Mouse (Mus musculus): Measurements from ENCODE around the gene Retnlb. TPM values are rescaled to one million over a fixed set of nuclear protein-coding genes. Genes with fewer than 3 reads are reported as not detected.

The Retnlb gene
- total RNA-seq (2022), result not detected

- DNase-seq (ENCODE audit: low spot score), result no peak
These were observed at the start of gene Retnlb for GRCm38 (mm10) chr16:48816695-48817094. Gene Retnlb (plus strand): TSS chr16:48816856.

GRCm38 (mm10) chr16:48769183-48769582 lies 47.5 kb upstream of the Retnlb start:
- DNase-seq (ENCODE audit: low spot score), result no peak

GRCm38 (mm10) chr16:48771971-48772445 lies 44.6 kb upstream of the Retnlb start, which contains the start of gene Trat1:
Gene Trat1 (minus strand): TSS chr16:48772021.
- DNase-seq (ENCODE audit: low spot score), result no peak

GRCm38 (mm10) chr16:48777254-48777653 lies 39.4 kb upstream of the Retnlb start:
- DNase-seq (ENCODE audit: low spot score), result no peak

GRCm38 (mm10) chr16:48786258-48786657 lies 30.4 kb upstream of the Retnlb start:
- no peak for DNase-seq (ENCODE audit: low spot score)

GRCm38 (mm10) chr16:48788704-48789185 lies 27.9 kb upstream of the Retnlb start:
- DNase-seq (ENCODE audit: low spot score), result no peak

GRCm38 (mm10) chr16:48798285-48798684 lies 18.4 kb upstream of the Retnlb start:
- DNase-seq (ENCODE audit: low spot score), result no peak

- no peak for DNase-seq (ENCODE audit: low spot score)
These were observed 17.2 kb upstream of the Retnlb start for GRCm38 (mm10) chr16:48799470-48799869.

- DNase-seq (ENCODE audit: low spot score), result no peak
These were observed 15.8 kb upstream of the Retnlb start for GRCm38 (mm10) chr16:48800906-48801305.

GRCm38 (mm10) chr16:48805412-48805811 lies 11.2 kb upstream of the Retnlb start:
- DNase-seq (ENCODE audit: low spot score), result no peak

GRCm38 (mm10) chr16:48806521-48806920 lies 10.1 kb upstream of the Retnlb start:
- no peak for DNase-seq (ENCODE audit: low spot score)

- DNase-seq (ENCODE audit: low spot score), result no peak
These were observed 7.3 kb upstream of the Retnlb start for GRCm38 (mm10) chr16:48809374-48809773.

GRCm38 (mm10) chr16:48811881-48812436 lies 4.7 kb upstream of the Retnlb start:
- DNase-seq (ENCODE audit: low spot score), result no peak

- no peak for DNase-seq (ENCODE audit: low spot score)
These were observed 1.9 kb downstream of the Retnlb start for GRCm38 (mm10) chr16:48818524-48818923.

- DNase-seq (ENCODE audit: low spot score), result no peak
These were observed 9.8 kb downstream of the Retnlb start for GRCm38 (mm10) chr16:48826474-48826873.

GRCm38 (mm10) chr16:48827625-48828024 lies 11.0 kb downstream of the Retnlb start:
- DNase-seq (ENCODE audit: low spot score), result no peak

GRCm38 (mm10) chr16:48829060-48829459 lies 12.4 kb downstream of the Retnlb start:
- no peak for DNase-seq (ENCODE audit: low spot score)

- no peak for DNase-seq (ENCODE audit: low spot score)
These were observed 15.4 kb downstream of the Retnlb start for GRCm38 (mm10) chr16:48832055-48832454.

- peak; percentile 8 for DNase-seq (ENCODE audit: low spot score)
These were observed 17.0 kb downstream of the Retnlb start for GRCm38 (mm10) chr16:48833626-48834025.

- no peak for DNase-seq (ENCODE audit: low spot score)
These were observed 25.6 kb downstream of the Retnlb start, which contains the start of gene Retnla for GRCm38 (mm10) chr16:48842266-48842665. Gene Retnla (plus strand): TSS chr16:48842551.

- no peak for DNase-seq (ENCODE audit: low spot score)
These were observed 27.2 kb downstream of the Retnlb start for GRCm38 (mm10) chr16:48843671-48844386.

GRCm38 (mm10) chr16:48865004-48865403 lies 48.3 kb downstream of the Retnlb start:
- DNase-seq (ENCODE audit: low spot score), result peak; percentile 19

GRCm38 (mm10) chr16:48867690-48868089 lies 51.0 kb downstream of the Retnlb start:
- no peak for DNase-seq (ENCODE audit: low spot score)
